Mouse (Mus musculus) C2C12 (cell line): ENCODE data around the gene Adam1a. TPM values are rescaled to one million over a fixed set of nuclear protein-coding genes. Genes with fewer than 3 reads are reported as not detected.

ENCODE experiments used
- H3K27me3 ChIP-seq: one replicate; pipeline ENCODE4 v1.6.1; 2011; ENCODE audit not compliant: control insufficient read depth, insufficient read depth, insufficient read length
- H3K36me3 ChIP-seq: one replicate; pipeline ENCODE4 v1.6.1; 2011; ENCODE audit not compliant: control insufficient read depth, insufficient read depth
- H3K4me3 ChIP-seq: one replicate; pipeline ENCODE4 v1.5.1; 2011; ENCODE audit warnings: mild to moderate bottlenecking, control low read depth; ENCODE audit not compliant: poor library complexity, insufficient read depth, severe bottlenecking
- H3K79me2 ChIP-seq: one replicate; pipeline ENCODE4 v1.6.1; 2011; ENCODE audit not compliant: control insufficient read depth, insufficient read depth
- H3K79me3 ChIP-seq: one replicate; pipeline ENCODE4 v1.6.1; 2011; ENCODE audit warnings: low read depth, control low read depth
- H3ac ChIP-seq: one replicate; pipeline ENCODE3; 2011; ENCODE audit warnings: low read depth; ENCODE audit not compliant: control insufficient read depth, insufficient read length
- CEBPB ChIP-seq: IDR thresholded peaks from one replicate; pipeline ENCODE4 v1.6.1; 2011; ENCODE audit warnings: low read depth, mild to moderate bottlenecking, control low read depth, moderate library complexity
- CTCF ChIP-seq: IDR thresholded peaks from one replicate; pipeline ENCODE4 v1.5.1; 2011; ENCODE audit not compliant: control insufficient read depth, insufficient read depth, insufficient read length
- FOSL1 ChIP-seq: IDR thresholded peaks from one replicate; pipeline ENCODE4 v1.8.0; 2011; ENCODE audit warnings: mild to moderate bottlenecking, low read length; ENCODE audit not compliant: poor library complexity, insufficient read depth, severe bottlenecking
- MAX ChIP-seq: IDR thresholded peaks from one replicate; pipeline ENCODE4 v1.6.1; 2011; ENCODE audit warnings: mild to moderate bottlenecking, control low read depth
- MYOD1 ChIP-seq: IDR thresholded peaks from one replicate; pipeline ENCODE4 v1.6.1; 2011; ENCODE audit warnings: low read depth; ENCODE audit not compliant: control insufficient read depth, insufficient read length
- MYOG ChIP-seq: IDR thresholded peaks from one replicate; pipeline ENCODE4 v1.6.1; 2011; ENCODE audit not compliant: control insufficient read depth, insufficient read length; ENCODE audit errors: extremely low read depth
- USF1 ChIP-seq: IDR thresholded peaks from one replicate; pipeline ENCODE4 v1.6.1; 2011; ENCODE audit warnings: low read depth, mild to moderate bottlenecking, control low read depth, moderate library complexity
- long read RNA-seq, 2 experiments: library from polyadenylated mRNA; unstranded; transcript quantifications; one replicate each; pipeline ENCODE4 v2.0.0; 2019 to 2020
- polyA plus RNA-seq: library from polyadenylated mRNA; unstranded; fragments of >200 nt; fragmentation: generic; extraction: Trizol; gene quantifications from one replicate; pipeline ENCODE4 v1.2.1, GENCODE M21; 2012; ENCODE audit warnings: missing spikeins

Gene Adam1a
- polyA plus RNA-seq, result 0.99 TPM
- long read RNA-seq, experiment 1, partial matches to known transcripts, result 1 of 3 reads
- long read RNA-seq, experiment 1, other reads (novel, unspliced or antisense), result 2 of 3 reads
- long read RNA-seq, experiment 2, partial matches to known transcripts, result 0 of 1 reads
- long read RNA-seq, experiment 2, other reads (novel, unspliced or antisense), result 1 of 1 reads

GRCm38 (mm10) chr5:121544910-121545792 lies at the start of gene Adam1a, which contains the start of gene Gm42878:
Adam1a (minus strand) TSS chr5:121545482.
Gm42878 (minus strand) TSS chr5:121545482.
- Histone ChIP-seq H3K79me2 (peaks cover 65% of the 10 kb centered on the region), H3ac (peak within 1 kb of the TSS; percentile 76), H3K4me3 (peak within 1 kb of the TSS; percentile 87), H3K79me3 (peaks cover 50% of the 10 kb centered on the region), H3K36me3 (no peaks in the 10 kb centered on the region), H3K27me3 (no peaks in the 10 kb centered on the region)
- no peak for TF ChIP-seq MYOG
- no peak for TF ChIP-seq CEBPB
- TF ChIP-seq CTCF, result no peak
- TF ChIP-seq MYOD1, result no peak
- no peak for TF ChIP-seq FOSL1
- no peak for TF ChIP-seq MAX
- no peak for TF ChIP-seq USF1

- H3K79me2 ChIP-seq, result peaks cover 36% of the 10 kb centered on the region
- H3K27me3 ChIP-seq, result no peaks in the 10 kb centered on the region
- no peak overlapping the region for H3K4me3 ChIP-seq
- H3K36me3 ChIP-seq, result peaks cover 7% of the 10 kb centered on the region
- TF ChIP-seq CEBPB, result no peak
- TF ChIP-seq MAX, result no peak
- TF ChIP-seq MYOD1, result no peak
- TF ChIP-seq MYOG, result no peak
- TF ChIP-seq FOSL1, result no peak
- TF ChIP-seq CTCF, result no peak
- no peak for TF ChIP-seq USF1
- H3K79me3 ChIP-seq, result peaks cover 26% of the 10 kb centered on the region
- H3ac ChIP-seq, result no peak overlapping the region
Observed at GRCm38 (mm10) chr5:121594714-121595313, 49.5 kb upstream of the Adam1a start.

GRCm38 (mm10) chr5:121593451-121594401 lies 48.4 kb upstream of the Adam1a start, which contains the start of gene Aldh2:
Aldh2 (minus strand) TSS chr5:121593824.
- Histone ChIP-seq H3K79me3 (peaks cover 34% of the 10 kb centered on the region), H3K36me3 (peaks cover 7% of the 10 kb centered on the region), H3K27me3 (no peaks in the 10 kb centered on the region), H3K79me2 (peaks cover 47% of the 10 kb centered on the region), H3K4me3 (peak within 1 kb of the TSS; percentile 63), H3ac (peak within 1 kb of the TSS; percentile 90)
- TF ChIP-seq MYOD1, result no peak
- no peak for TF ChIP-seq FOSL1
- peak; percentile 97 for TF ChIP-seq USF1
- peak; percentile 57 for TF ChIP-seq MAX
- TF ChIP-seq CEBPB, result no peak

DNA sequence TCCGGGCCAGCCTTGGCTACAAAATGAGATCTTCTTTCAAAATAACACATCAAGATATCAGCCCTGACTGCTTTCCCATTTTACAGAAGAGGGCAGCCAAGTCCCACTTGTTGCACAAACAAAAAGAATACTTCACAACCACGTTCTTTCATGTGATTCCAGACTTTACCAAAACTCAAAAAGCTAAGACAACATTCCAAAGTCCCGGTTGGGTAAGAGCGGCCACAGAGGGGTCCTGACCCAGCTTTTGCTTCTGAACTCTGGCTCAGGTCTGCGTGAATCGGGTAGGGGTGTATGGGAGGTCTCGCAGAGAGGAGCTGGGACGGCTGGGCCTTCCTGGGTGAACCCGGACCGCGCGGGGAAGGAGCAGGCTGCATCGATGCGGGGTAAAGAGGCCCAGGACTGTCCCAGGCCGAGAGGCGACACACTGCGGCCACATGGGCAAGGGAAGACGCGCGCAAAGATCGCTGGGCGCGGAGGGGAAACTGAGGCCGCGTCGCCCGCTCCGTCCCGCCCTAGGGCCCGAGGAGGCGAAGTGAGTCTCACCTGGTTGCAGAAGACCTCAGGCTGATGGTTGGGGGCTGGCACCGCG lies 47.6 kb upstream of the Adam1a start:
- Histone ChIP-seq H3K79me3 (peaks cover 34% of the 10 kb centered on the region), H3ac (peak overlapping the region; percentile 90), H3K79me2 (peaks cover 55% of the 10 kb centered on the region), H3K27me3 (no peaks in the 10 kb centered on the region), H3K4me3 (peak overlapping the region; percentile 63), H3K36me3 (peaks cover 7% of the 10 kb centered on the region)
- TF ChIP-seq MAX, result no peak
- no peak for TF ChIP-seq FOSL1
- no peak for TF ChIP-seq CTCF
- TF ChIP-seq MYOD1, result no peak
- no peak for TF ChIP-seq CEBPB
- TF ChIP-seq USF1, result no peak
- TF ChIP-seq MYOG, result no peak
